Mouse (Mus musculus): ENCODE measurements around the gene Pop5. TPM values are rescaled to one million over a fixed set of nuclear protein-coding genes. Genes with fewer than 3 reads are reported as not detected.

The Pop5 gene
- total RNA-seq, 2 experiments from 2014 or later = 81.9 to 82.8 TPM

DNA sequence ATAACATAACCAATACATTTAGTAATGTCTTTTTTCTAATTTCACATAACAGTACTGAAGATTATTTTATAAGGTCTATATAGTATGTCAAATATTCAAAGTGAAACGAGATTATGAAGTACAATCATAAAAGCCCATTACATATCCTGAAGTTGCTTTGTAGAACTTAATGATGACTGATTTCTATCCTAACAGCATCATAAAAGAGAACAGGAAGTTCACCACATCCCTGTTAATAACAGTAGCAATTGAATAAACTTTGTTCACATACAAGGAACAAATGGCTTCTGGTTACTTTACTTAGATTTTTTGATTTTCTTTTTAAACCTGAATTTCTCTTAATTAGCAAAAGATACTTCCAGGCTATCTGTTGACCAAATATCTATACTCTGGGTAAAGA lies 26.2 kb downstream of the Pop5 start:
- ATAC-seq (replicated peaks; ENCODE audit: poor library complexity) = no peak

DNA sequence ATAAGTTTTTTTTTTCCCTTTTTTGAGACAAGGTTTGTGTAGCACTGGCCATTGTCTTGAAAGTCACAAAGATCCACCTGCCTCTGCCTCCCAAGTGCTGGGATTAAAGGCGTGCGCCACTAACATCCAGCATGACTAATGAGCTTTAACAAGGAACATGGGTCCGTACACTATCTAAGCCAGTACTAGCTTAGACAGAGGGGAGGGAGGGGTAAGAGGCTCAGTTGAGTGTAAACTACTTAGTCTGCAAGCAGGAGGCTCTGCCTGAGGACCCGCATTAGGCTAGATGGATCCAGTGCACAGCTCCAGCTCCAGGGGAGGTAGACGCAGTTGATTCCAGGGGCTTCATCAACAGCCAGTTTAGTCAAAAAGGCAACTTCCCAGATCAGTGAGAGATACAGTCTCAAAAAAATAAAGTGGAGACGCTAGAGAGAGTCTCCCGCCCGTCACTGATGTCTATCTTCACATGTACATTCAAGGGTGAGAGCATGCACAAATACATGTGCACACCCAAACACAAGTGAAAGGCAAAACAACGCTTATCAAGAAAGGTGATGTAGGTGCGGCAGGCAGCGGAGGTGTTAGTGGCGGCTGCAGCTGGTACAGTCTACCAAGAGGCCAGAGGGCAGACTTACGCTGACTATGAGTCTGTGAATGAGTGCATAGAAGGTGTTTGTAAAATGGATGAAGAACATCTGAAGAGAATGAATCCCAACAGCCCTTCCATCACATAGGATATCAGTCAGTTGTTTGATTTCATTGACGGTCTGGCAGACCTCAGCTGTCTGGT lies 27.1 kb downstream of the Pop5 start:
- ATAC-seq (replicated peaks; ENCODE audit: poor library complexity) = no peak

GRCm38 (mm10) chr5:115266340-115266739 lies 30.7 kb downstream of the Pop5 start:
- ATAC-seq (replicated peaks; ENCODE audit: poor library complexity) = no peak

GRCm38 (mm10) chr5:115266787-115267468 lies 31.3 kb downstream of the Pop5 start:
- ATAC-seq (replicated peaks; ENCODE audit: poor library complexity) = peak; percentile 85

DNA sequence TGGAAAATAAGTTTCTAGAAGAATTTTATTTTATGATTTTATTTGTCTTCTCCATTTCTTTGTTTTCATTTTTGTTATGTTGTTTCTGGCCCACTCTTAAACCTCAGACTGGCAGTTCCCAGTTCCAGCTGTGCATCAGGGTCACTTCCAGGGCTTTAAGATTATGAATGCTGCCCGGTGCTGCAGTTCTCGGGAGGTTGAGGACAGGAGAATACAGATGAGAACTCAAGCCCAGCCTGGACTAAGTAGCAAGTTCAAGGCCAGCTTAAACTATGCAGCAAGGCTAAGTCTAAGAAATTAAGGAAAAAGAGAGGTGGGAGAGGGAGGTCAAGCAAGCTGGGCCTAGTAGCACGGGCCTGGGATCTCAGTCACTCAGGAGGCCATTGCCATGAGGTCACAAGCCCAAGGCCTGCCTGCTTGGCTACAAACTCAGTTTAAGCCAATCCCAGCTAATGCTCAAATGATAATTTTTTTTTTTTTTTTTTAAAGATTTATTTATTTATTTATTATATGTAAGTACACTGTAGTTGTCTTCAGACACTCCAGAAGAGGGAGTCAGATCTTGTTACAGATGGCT lies 31.9 kb downstream of the Pop5 start:
- peak; percentile 13; the same call in 1 of the 2 replicates for ATAC-seq (replicated peaks; ENCODE audit: poor library complexity)

- ATAC-seq (replicated peaks; ENCODE audit: poor library complexity) = no peak
Observed at GRCm38 (mm10) chr5:115268266-115268665, 32.6 kb downstream of the Pop5 start.

- no peak for ATAC-seq (replicated peaks; ENCODE audit: poor library complexity)
Observed at GRCm38 (mm10) chr5:115269969-115270368, 34.3 kb downstream of the Pop5 start.

DNA sequence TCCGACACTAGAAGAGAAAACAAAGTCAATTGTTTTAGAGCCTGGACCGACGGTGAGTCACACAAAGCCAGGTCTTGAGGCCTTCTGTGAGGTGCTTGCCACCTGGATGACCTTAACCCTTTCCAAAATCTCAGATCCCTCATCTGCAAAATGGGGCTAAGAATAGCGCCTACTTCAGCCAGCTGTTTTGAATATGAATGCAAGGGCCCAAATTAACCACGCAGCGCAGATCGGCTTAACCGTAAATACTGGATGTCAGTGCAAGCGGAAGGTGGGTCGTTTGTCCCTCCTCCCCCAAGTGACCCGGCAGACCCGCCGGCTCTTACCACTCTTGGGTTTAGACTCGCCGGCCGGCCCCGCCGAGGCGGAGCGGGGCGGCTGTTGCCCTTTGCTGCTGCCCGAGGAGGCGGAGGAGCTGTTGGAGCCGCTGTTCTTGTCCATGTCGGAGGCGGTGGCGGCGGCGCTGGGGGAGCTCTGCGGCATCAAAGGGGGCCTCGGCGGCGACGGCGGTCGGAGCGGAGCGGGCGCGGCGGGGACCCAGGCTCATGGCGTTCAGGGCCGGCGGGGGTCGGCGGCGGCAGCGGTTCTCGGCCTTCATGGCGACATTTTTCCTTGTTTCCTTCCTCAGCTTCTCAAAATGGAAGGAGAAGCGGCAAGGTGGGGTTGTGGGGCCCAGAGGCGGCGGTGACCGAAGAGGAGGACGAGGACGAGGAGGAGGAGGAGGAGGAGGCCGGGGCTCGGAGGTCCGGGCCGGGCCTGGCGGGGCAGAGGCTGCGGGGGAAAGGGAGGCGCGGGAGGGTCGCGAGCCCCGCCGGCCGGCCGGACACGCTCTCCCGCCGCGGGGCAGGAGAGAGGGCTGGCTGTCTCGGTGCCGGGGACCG lies 36.5 kb downstream of the Pop5 start:
- peak; percentile 9 for ATAC-seq (replicated peaks; ENCODE audit: poor library complexity)

DNA sequence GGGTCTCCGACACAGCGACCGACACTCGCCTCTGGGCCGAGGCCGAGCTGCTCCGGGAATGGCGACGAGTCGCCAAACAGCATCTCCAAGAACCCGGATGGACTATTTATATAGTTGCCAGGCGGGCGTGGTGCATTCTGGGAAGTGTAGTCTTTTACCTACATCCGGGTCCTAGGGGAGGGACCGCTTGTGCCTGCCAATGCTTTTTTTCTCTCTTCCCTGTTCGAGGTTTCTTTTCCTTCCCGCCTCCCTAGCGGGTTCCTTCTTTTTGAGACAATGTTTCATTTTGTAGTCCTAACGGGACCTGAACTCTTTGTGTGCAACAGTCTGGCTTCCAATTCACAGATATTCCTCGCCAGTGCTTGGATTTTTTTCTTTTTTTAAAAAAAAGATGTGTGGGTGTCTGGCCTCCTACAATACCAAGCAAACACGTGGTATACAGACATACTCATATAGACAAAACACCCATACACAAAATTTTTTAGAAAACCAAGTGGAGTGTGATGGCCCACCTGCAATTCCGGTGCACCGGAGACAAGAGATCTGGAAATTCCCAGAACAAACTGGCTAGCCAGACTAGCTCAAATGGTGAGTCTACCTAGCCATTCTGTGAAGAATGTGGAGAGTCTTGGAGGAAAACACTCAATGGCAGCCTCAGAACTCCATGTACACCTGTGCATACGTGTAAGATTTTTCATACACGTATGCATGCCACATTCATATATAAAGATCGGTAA lies 37.3 kb downstream of the Pop5 start, which contains the start of gene Rnf10:
Rnf10 (minus strand) TSS at position 87 of the 737 bp plus-strand sequence.
- peak; percentile 94 for ATAC-seq (replicated peaks; ENCODE audit: poor library complexity)

- ATAC-seq (replicated peaks; ENCODE audit: poor library complexity) = no peak
Observed at GRCm38 (mm10) chr5:115273549-115274135, 38.0 kb downstream of the Pop5 start.

- no peak for ATAC-seq (replicated peaks; ENCODE audit: poor library complexity)
Observed at GRCm38 (mm10) chr5:115274353-115274752, 38.7 kb downstream of the Pop5 start.

GRCm38 (mm10) chr5:115274771-115275170 lies 39.1 kb downstream of the Pop5 start:
- ATAC-seq (replicated peaks; ENCODE audit: poor library complexity) = no peak

DNA sequence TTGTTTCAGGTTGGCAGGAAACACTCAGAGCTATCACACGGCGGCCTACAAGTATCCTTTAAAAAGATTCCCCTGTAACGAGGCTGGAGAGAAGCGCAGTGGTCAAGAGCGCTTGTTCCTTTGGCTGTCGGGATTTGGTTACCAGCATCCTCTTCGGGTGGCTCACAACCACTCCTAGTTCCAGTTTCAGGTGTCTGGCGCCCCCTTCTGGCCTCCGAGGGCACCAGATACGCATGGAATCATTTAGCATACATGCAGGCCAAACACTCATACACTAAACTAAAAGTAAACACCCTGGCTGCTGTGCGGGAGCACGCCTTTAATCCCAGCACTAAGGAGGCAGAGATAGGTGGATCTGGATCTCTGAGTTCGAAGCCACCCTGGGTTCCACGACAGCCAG lies 40.4 kb downstream of the Pop5 start:
- ATAC-seq (replicated peaks; ENCODE audit: poor library complexity) = 0 out of 2 replicates have a peak, but pooled peaks have one; percentile 30

DNA sequence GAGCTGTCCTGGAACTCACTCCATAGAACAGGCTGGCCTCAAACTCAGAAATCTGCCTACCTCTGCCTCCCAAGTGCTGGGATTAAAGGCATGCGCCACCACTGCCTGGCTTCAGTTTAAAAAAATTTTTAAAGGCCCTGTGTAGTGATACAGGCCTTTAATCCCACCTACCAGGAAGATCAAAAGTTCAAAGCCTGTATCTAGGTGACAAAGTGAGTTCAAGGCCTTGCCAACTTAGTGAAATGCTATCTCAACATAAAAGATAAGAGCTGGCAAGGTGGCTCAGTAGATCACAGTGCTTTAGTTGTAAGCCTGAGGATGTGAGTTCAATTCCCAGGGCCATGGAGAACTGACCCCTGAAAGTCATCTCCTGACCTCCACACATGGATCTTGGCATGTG lies 42.4 kb downstream of the Pop5 start:
- ATAC-seq (replicated peaks; ENCODE audit: poor library complexity) = no peak

DNA sequence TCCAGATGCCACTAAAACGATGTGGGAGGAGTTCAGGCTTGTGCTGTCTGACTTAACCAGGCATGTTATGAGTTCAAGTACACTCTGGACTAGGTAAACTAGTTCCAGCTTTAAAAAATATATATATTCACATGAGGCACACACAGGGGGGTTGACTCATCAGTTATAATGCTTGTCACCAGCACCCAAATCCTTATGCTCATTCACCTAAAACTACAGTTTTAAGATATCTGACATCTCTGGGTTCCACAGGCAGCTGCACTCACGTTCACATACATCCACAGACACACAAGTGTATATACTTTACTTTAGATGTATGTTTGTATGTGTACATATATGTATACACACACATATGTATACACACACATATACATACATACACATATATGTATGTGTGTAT lies 43.1 kb downstream of the Pop5 start:
- ATAC-seq (replicated peaks; ENCODE audit: poor library complexity) = no peak

GRCm38 (mm10) chr5:115279226-115280049 lies 43.8 kb downstream of the Pop5 start, which contains the start of gene Coq5:
Gene Coq5, plus strand, starts transcription at chr5:115279666.
- ATAC-seq (replicated peaks; ENCODE audit: poor library complexity) = peak; percentile 95

DNA sequence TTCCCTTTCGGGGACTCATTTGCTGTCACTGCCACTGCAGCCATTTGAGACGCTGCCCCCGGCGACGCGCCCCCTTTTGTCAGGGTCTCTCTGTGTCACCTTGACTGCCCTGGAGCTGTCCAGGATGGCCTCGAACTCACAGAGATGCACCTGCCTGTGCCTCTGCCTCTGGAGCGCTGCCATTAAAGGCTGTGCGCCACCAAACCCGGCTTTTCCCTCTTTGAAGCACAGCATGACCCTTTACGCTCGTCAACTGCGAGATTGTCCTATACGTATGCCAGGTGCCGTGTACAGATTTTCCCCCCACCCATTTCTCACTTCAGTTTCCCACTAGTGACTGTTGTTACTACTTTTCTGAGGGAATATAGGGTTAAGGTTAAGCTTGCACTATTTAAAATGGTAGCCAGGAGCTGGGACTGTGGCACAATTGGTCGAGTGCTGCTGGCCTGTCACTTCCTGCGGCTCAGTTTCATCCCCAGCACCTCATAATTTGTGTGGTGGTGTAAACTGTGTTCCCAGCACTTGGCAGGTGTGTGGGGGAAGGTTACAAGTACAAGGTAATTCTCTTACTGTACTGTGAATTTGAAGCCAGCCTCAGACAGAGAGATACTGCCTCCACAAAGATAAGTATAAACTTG lies 44.5 kb downstream of the Pop5 start:
- ATAC-seq (replicated peaks; ENCODE audit: poor library complexity) = peak; percentile 34

DNA sequence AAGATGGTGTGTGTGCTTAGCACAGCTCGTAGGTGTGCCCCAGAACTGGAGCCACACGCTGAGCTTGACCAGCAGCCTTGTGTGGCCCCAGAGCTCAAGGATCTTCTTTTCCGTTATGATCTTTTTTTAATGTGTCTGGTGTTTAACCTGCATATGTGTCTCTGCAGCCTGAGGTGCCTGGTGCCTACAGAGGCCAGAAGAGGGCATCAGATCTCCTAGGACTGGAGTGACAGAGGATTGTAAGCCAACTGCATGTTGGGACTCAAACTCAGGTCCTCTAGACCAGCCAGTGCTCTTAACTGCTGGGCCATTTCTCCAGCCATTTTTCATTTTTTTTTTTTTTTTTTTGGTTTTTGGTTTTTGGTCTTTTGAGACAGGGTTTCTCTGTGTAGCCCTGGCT lies 49.1 kb downstream of the Pop5 start:
- ATAC-seq (replicated peaks; ENCODE audit: poor library complexity) = peak; percentile 63
